Mouse (Mus musculus): ENCODE data around the gene Rab23. TPM values are rescaled to one million over a fixed set of nuclear protein-coding genes. Genes with fewer than 3 reads are reported as not detected.

The Rab23 gene
- total RNA-seq, 2 experiments from 2014 or later, result 29.7 to 31.0 TPM

- Histone ChIP-seq H3K27ac (no peak overlapping the region), H3K4me3 (no peak overlapping the region)
- DNase-seq (ENCODE audit: extremely low spot score in 1 of 2, low spot score in 2 of 2), result no peak
- intact Hi-C loops (cut with DNase I), result no loop called here
- TF ChIP-seq CTCF (IDR thresholded peaks at IDR 0.05), result no peak
These were observed 29.6 kb upstream of the Rab23 start for GRCm38 (mm10) chr1:33690087-33690448.

GRCm38 (mm10) chr1:33693893-33694292 is 25.8 kb upstream of the Rab23 start:
- TF ChIP-seq CTCF (IDR thresholded peaks at IDR 0.05), result no peak
- Histone ChIP-seq H3K27ac (no peak overlapping the region), H3K4me3 (no peak overlapping the region)
- no peak for DNase-seq (ENCODE audit: extremely low spot score in 1 of 2, low spot score in 2 of 2)
- intact Hi-C loops (cut with DNase I), result no loop called here

GRCm38 (mm10) chr1:33696016-33696415 is 23.7 kb upstream of the Rab23 start:
- DNase-seq (ENCODE audit: extremely low spot score in 1 of 2, low spot score in 2 of 2), result no peak
- TF ChIP-seq CTCF (IDR thresholded peaks at IDR 0.05), result no peak
- intact Hi-C loops (cut with DNase I), result no loop called here
- no peak overlapping the region for H3K27ac ChIP-seq
- H3K4me3 ChIP-seq, result no peak overlapping the region

GRCm38 (mm10) chr1:33701244-33701643 is 18.4 kb upstream of the Rab23 start:
- no peak overlapping the region for H3K27ac ChIP-seq
- intact Hi-C loops (cut with DNase I), result no loop called here
- DNase-seq (ENCODE audit: extremely low spot score in 1 of 2, low spot score in 2 of 2), result no peak

GRCm38 (mm10) chr1:33709615-33710014 is 10.1 kb upstream of the Rab23 start:
- TF ChIP-seq CTCF (IDR thresholded peaks at IDR 0.05), result no peak
- H3K4me3 ChIP-seq, result no peak overlapping the region
- no peak for DNase-seq (ENCODE audit: extremely low spot score in 1 of 2, low spot score in 2 of 2)
- intact Hi-C loops (cut with DNase I), result no loop called here
- no peak overlapping the region for H3K27ac ChIP-seq

More at GRCm38 (mm10) chr1:33701244-33701643, 18.4 kb upstream of the Rab23 start:
- H3K4me3 ChIP-seq, result no peak overlapping the region
- no peak for TF ChIP-seq CTCF (IDR thresholded peaks at IDR 0.05)

- Histone ChIP-seq H3K27ac (no peak overlapping the region), H3K4me3 (no peak overlapping the region)
- no peak for DNase-seq (ENCODE audit: extremely low spot score in 1 of 2, low spot score in 2 of 2)
- no peak for TF ChIP-seq CTCF (IDR thresholded peaks at IDR 0.05)
- intact Hi-C loops (cut with DNase I), result no loop called here
These were observed 7.7 kb upstream of the Rab23 start for GRCm38 (mm10) chr1:33712026-33712425.

DNA sequence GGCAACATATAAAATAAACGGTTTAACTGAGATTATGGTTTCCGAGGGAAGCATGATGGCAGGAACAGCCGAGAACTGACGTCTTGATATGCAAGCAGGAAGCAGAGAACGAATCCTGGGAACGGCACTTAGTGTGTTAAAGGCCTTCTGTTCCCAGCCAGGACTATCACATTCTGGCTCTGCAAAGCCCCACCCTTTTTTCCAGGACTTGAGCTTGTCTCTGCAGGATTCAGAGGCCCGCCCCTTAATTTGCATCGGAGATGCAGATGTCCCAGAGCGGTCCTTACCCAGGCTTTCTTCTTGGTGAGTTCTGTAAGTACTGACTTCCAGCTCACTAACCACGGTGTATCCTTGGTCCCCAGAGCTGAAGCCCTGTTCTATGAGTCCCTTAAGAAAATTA is 4.9 kb upstream of the Rab23 start:
- intact Hi-C loops (cut with DNase I), result no loop called here
- no peak for DNase-seq (ENCODE audit: extremely low spot score in 1 of 2, low spot score in 2 of 2)
- no peak for TF ChIP-seq CTCF (IDR thresholded peaks at IDR 0.05)
- Histone ChIP-seq H3K27ac (no peak overlapping the region), H3K4me3 (no peak overlapping the region)

GRCm38 (mm10) chr1:33717636-33718035 is 2.1 kb upstream of the Rab23 start:
- intact Hi-C loops (cut with DNase I), result no loop called here
- Histone ChIP-seq H3K27ac (no peak overlapping the region), H3K4me3 (no peak overlapping the region)
- DNase-seq (ENCODE audit: extremely low spot score in 1 of 2, low spot score in 2 of 2), result no peak
- TF ChIP-seq CTCF (IDR thresholded peaks at IDR 0.05), result no peak

GRCm38 (mm10) chr1:33720231-33720630 is 544 bp downstream of the Rab23 start:
- intact Hi-C loops (cut with DNase I), result loop anchor here (2.0 kb wide), 2 partner anchors 19 to 49 kb away; no protein-coding TSS in a partner anchor
- peak overlapping the region; percentile 88 for H3K27ac ChIP-seq
- TF ChIP-seq CTCF (IDR thresholded peaks at IDR 0.05), result no peak
- H3K4me3 ChIP-seq, result peak overlapping the region; percentile 62
- DNase-seq (ENCODE audit: extremely low spot score in 1 of 2, low spot score in 2 of 2), result no peak

GRCm38 (mm10) chr1:33721020-33721419 is 1.3 kb downstream of the Rab23 start:
- TF ChIP-seq CTCF (IDR thresholded peaks at IDR 0.05), result no peak
- DNase-seq (ENCODE audit: extremely low spot score in 1 of 2, low spot score in 2 of 2), result no peak
- H3K4me3 ChIP-seq, result peak overlapping the region; percentile 62
- no peak overlapping the region for H3K27ac ChIP-seq
- intact Hi-C loops (cut with DNase I), result loop anchor here (2.0 kb wide), 2 partner anchors 18 to 50 kb away; no protein-coding TSS in a partner anchor

DNA sequence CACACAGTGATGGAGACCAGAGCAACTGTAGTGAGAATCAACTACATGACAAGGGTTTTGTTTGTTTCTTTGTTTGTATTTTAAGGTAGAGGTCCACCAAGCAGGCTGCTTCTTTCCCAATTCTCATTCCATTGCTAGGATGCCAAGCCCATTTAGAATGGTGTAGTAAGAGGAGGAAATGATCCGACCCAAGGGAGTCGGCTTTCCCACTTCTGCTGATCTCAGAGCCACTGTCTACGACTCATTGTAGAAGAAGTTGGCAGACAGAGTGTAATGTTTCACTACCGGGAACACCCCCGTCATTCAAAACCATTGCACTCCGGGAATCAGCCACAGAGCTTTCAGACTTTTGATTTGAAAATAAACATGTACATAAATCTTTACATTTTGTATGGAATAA is 4.8 kb downstream of the Rab23 start:
- Histone ChIP-seq H3K27ac (no peak overlapping the region), H3K4me3 (no peak overlapping the region)
- intact Hi-C loops (cut with DNase I), result no loop called here
- no peak for TF ChIP-seq CTCF (IDR thresholded peaks at IDR 0.05)
- DNase-seq (ENCODE audit: extremely low spot score in 1 of 2, low spot score in 2 of 2), result no peak

DNA sequence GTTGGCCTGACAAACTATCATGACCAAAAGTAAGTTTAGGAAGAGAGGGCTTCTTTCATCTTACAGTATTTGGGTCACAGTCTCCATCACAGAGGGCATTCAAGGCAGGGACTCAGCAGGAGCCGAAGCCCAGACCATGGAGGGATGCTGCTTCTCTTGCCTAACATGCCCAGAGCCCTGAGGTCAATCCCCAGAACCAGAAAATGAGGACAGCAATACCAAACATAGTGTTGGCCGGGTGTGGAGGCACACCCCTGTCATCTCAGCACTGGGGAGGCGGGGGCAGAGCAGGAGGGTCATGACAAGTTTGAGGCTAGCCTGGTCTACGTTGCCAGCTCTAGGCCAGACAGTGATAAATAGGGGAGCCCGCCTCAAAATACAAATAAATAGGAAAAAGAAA is 5.4 kb downstream of the Rab23 start:
- intact Hi-C loops (cut with DNase I), result no loop called here
- DNase-seq (ENCODE audit: extremely low spot score in 1 of 2, low spot score in 2 of 2), result no peak
- Histone ChIP-seq H3K27ac (no peak overlapping the region), H3K4me3 (no peak overlapping the region)
- TF ChIP-seq CTCF (IDR thresholded peaks at IDR 0.05), result no peak

DNA sequence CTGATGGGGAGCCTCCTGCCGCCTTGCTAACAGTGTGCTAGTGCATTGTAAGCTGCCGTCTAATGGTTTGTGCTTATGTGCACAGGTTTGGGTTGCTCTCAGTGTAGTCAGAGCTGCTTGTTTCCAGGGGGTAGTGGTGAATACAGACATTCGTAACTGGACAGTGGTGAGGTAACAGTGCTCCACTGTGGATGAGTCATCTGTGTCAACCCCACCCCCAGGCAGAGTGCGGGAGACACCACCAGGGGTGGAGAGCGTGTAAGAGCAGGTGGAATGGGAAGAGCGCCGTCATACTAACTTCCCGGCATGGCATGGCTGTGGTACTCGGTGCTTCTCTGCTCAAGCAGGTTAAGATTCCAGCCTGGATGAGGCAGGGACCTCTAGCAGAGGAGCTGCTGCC is 13.4 kb downstream of the Rab23 start:
- no peak for DNase-seq (ENCODE audit: extremely low spot score in 1 of 2, low spot score in 2 of 2)
- intact Hi-C loops (cut with DNase I), result no loop called here
- TF ChIP-seq CTCF (IDR thresholded peaks at IDR 0.05), result no peak
- H3K27ac ChIP-seq, result no peak overlapping the region
- no peak overlapping the region for H3K4me3 ChIP-seq

Data from left cerebral cortex, adult 2 months (tissue).